Comparison of ENCODE assay signal across 12 mouse cellular contexts in genomic region chr6:32437219-32437618, GRCm38 (mm10).
A peak's percentile ranks its signal among the peaks of the same experiment; 100 is the strongest.
DNase-seq lines count a peak whose midpoint lies in the region; ATAC-seq and TF ChIP-seq lines count a peak whose summit lies in the region.
"Had no signal": no experiment of that assay in that cellular context is flagged by ENCODE, and none has a peak within 500 bp of the region (broad histone marks: within the 10 kb centered on the region; RNA-seq: fewer than 3 reads in every experiment).

No protein-coding gene starts in this region.

- 37% methylated on average over 6 of the region's 6 CpGs for WGBS in heart, embryonic 11.5 days (ENCODE audit: insufficient replicate concordance)
- WGBS in heart, postnatal 0 days: 23% methylated on average over 6 of the region's 6 CpGs
- WGBS in limb, embryonic 10.5 days: 80% methylated on average over 6 of the region's 6 CpGs
- WGBS in hindbrain, embryonic 11.5 days: 80% methylated on average over 6 of the region's 6 CpGs

- no peak overlapping the region for H3K9ac ChIP-seq in heart, embryonic 11.5 days (ENCODE audit: low read depth, low read length)
- 0 out of 2 replicates have a peak overlapping the region, but pooled peaks have one; percentile 6 for H3K9ac ChIP-seq in heart, postnatal 0 days (replicated peaks; ENCODE audit: low read depth, low read length)
- H3K9ac ChIP-seq in hindbrain, embryonic 11.5 days (ENCODE audit: low read depth, low read length): no peak overlapping the region
- H3K9ac ChIP-seq: embryonic facial prominence, embryonic 15.5 days; forebrain, embryonic 15.5 days had no signal

- DNase-seq in heart, adult 11 months: peak; percentile 97
- DNase-seq in heart, adult 18-20 months: peak; percentile 25 to 28
- no peak for DNase-seq in heart, postnatal 0 days (ENCODE audit: low spot score)
- no peak for DNase-seq in limb, embryonic 10.5 days (ENCODE audit: low spot score)
- DNase-seq in hindbrain, embryonic 11.5 days (ENCODE audit: low spot score): no peak
- no peak for DNase-seq in thymus, postnatal 36 days
- DNase-seq in thymus, postnatal 4 days: no peak
- DNase-seq: adrenal gland, postnatal 14 days; kidney, adult 9 months had no signal

- no peak overlapping the region for H3K4me2 ChIP-seq in heart, embryonic 11.5 days
- H3K4me2 ChIP-seq in heart, postnatal 0 days (ENCODE audit: low read depth, low read length): no peak overlapping the region
- H3K4me2 ChIP-seq in hindbrain, embryonic 11.5 days (replicated peaks; ENCODE audit: low read depth, low read length): no peak overlapping the region
- H3K4me2 ChIP-seq: embryonic facial prominence, embryonic 15.5 days; forebrain, embryonic 15.5 days had no signal

- no peak overlapping the region for H3K4me3 ChIP-seq in heart, embryonic 11.5 days (ENCODE audit: low read depth, low read length)
- no peak overlapping the region for H3K4me3 ChIP-seq in heart, postnatal 0 days (ENCODE audit: low read depth, low read length)
- no peak overlapping the region for H3K4me3 ChIP-seq in limb, embryonic 10.5 days
- no peak overlapping the region for H3K4me3 ChIP-seq in hindbrain, embryonic 11.5 days (ENCODE audit: low read depth, low read length)
- H3K4me3 ChIP-seq: embryonic facial prominence, embryonic 15.5 days; forebrain, embryonic 15.5 days had no signal

- no peak for TF ChIP-seq EP300 in heart, postnatal 0 days (IDR thresholded peaks at IDR 0.05; ENCODE audit: low read depth)

- H3K36me3 ChIP-seq in heart, embryonic 11.5 days (ENCODE audit: control insufficient read depth, insufficient read depth, low read length): no peaks in the 10 kb centered on the region
- no peaks in the 10 kb centered on the region for H3K36me3 ChIP-seq in heart, postnatal 0 days (replicated peaks; ENCODE audit: control insufficient read depth, insufficient read depth, low read length)
- no peaks in the 10 kb centered on the region for H3K36me3 ChIP-seq in limb, embryonic 10.5 days
- H3K36me3 ChIP-seq in hindbrain, embryonic 11.5 days (ENCODE audit: control insufficient read depth, insufficient read depth, low read length): no peaks in the 10 kb centered on the region
- H3K36me3 ChIP-seq: embryonic facial prominence, embryonic 15.5 days; forebrain, embryonic 15.5 days had no signal

- H3K4me1 ChIP-seq in heart, embryonic 11.5 days (ENCODE audit: control insufficient read depth, insufficient read depth, low read length): peaks cover 29% of the 10 kb centered on the region
- H3K4me1 ChIP-seq in heart, postnatal 0 days (ENCODE audit: control insufficient read depth, insufficient read depth): peaks cover 27% of the 10 kb centered on the region
- peaks cover 28% of the 10 kb centered on the region for H3K4me1 ChIP-seq in limb, embryonic 10.5 days
- no peaks in the 10 kb centered on the region for H3K4me1 ChIP-seq in hindbrain, embryonic 11.5 days (replicated peaks; ENCODE audit: control insufficient read depth, insufficient read depth, low read length)

- no peak overlapping the region; the same call in 1 of the 2 replicates for H3K27ac ChIP-seq in heart, embryonic 11.5 days (ENCODE audit: low read depth, low read length)
- peak overlapping the region; percentile 47; the same call in 1 of the 2 replicates for H3K27ac ChIP-seq in heart, postnatal 0 days (ENCODE audit: low read depth)
- H3K27ac ChIP-seq in limb, embryonic 10.5 days: peak overlapping the region; percentile 46; the same call in 1 of the 2 replicates
- H3K27ac ChIP-seq in hindbrain, embryonic 11.5 days (ENCODE audit: low read depth, low read length): no peak overlapping the region
- H3K27ac ChIP-seq: embryonic facial prominence, embryonic 15.5 days; forebrain, embryonic 15.5 days had no signal

- no peaks in the 10 kb centered on the region for H3K27me3 ChIP-seq in heart, embryonic 11.5 days (ENCODE audit: control insufficient read depth, insufficient read depth, low read length)
- no peaks in the 10 kb centered on the region for H3K27me3 ChIP-seq in heart, postnatal 0 days (ENCODE audit: control insufficient read depth, insufficient read depth, low read length)
- 0 out of 2 replicates have a peak, but pooled peaks cover 4% of the 10 kb centered on the region for H3K27me3 ChIP-seq in limb, embryonic 10.5 days (ENCODE audit: low read depth, poor library complexity, severe bottlenecking)
- no peaks in the 10 kb centered on the region for H3K27me3 ChIP-seq in hindbrain, embryonic 11.5 days (ENCODE audit: control insufficient read depth, insufficient read depth, low read length)
- H3K27me3 ChIP-seq: embryonic facial prominence, embryonic 15.5 days; forebrain, embryonic 15.5 days had no signal

- no peaks in the 10 kb centered on the region for H3K9me3 ChIP-seq in heart, embryonic 11.5 days (replicated peaks; ENCODE audit: control insufficient read depth, low read length)
- no peaks in the 10 kb centered on the region for H3K9me3 ChIP-seq in heart, postnatal 0 days (replicated peaks; ENCODE audit: control insufficient read depth, low read length)
- H3K9me3 ChIP-seq in limb, embryonic 10.5 days (replicated peaks): no peaks in the 10 kb centered on the region
- H3K9me3 ChIP-seq in hindbrain, embryonic 11.5 days (ENCODE audit: control insufficient read depth, low read length): no peaks in the 10 kb centered on the region
- H3K9me3 ChIP-seq: embryonic facial prominence, embryonic 15.5 days; forebrain, embryonic 15.5 days had no signal

- TF ChIP-seq CTCF in heart, postnatal 0 days (IDR thresholded peaks at IDR 0.05; ENCODE audit: low read depth): no peak

- ATAC-seq in heart, embryonic 11.5 days (replicated peaks; ENCODE audit: insufficient number of reproducible peaks, low FRiP score, low TSS enrichment): no peak
- no peak for ATAC-seq in heart, postnatal 0 days (ENCODE audit: insufficient read depth, low read depth)
- no peak for ATAC-seq in hindbrain, embryonic 11.5 days (ENCODE audit: low FRiP score)
- ATAC-seq: forebrain, embryonic 15.5 days had no signal

Comparison
In these comparisons a context has a peak if more than half of its experiments do, and no peak if none do; other contexts are left out.
1. DNase-seq: peak in heart, adult 11 months (single experiment) and heart, adult 18-20 months (2 of 2); none in heart, postnatal 0 days (single experiment), limb, embryonic 10.5 days (single experiment), hindbrain, embryonic 11.5 days (single experiment), thymus, postnatal 36 days (0 of 2) and thymus, postnatal 4 days (single experiment).
2. H3K27ac ChIP-seq: peak in heart, postnatal 0 days (single experiment) and limb, embryonic 10.5 days (single experiment); none in heart, embryonic 11.5 days (single experiment) and hindbrain, embryonic 11.5 days (single experiment).